Mouse (Mus musculus) urinary bladder, adult 2 months (tissue): Measurements from ENCODE around the gene Olfr796. TPM values are rescaled to one million over a fixed set of nuclear protein-coding genes. Genes with fewer than 3 reads are reported as not detected.

Source experiments
- DNase-seq: peaks from one replicate; pipeline ENCODE4 v3.0.0; 2022; ENCODE audit warnings: low spot score
- polyA plus RNA-seq: library from polyadenylated mRNA; depleted of rRNA; stranded (reverse); fragments of >200 nt; gene quantifications from 2 replicates; pipeline ENCODE4 v1.2.3, GENCODE M21; 2012; rRNA removed

Olfr796 gene
- not detected in 2 replicates for polyA plus RNA-seq

DNA sequence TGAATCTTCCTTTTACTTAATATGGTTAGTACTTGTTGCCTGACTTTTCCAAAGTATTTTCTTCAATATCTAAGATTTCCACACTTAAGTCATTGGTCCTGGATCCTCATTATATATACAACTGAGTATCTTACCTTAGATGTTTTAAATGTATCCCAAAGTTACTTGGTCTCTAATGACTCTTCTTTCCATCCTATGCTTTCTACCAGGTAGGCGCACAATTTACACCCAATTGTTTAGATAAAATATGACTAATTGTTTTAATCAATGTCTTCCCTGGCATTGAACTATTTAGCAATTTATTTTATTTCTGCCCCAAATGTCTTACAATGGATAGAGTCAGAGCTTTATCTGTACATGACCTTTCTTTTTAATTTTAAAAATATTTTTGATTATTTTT is at the start of gene Olfr796:
Gene Olfr796 (minus strand): TSS at position 101 of the 400 bp plus-strand sequence.
- DNase-seq: no peak

GRCm38 (mm10) chr10:129657394-129657793 is 45.0 kb upstream of the Olfr796 start, which contains the start of gene Olfr800:
Olfr800 (plus strand) TSS chr10:129657694.
- no peak for DNase-seq

DNA sequence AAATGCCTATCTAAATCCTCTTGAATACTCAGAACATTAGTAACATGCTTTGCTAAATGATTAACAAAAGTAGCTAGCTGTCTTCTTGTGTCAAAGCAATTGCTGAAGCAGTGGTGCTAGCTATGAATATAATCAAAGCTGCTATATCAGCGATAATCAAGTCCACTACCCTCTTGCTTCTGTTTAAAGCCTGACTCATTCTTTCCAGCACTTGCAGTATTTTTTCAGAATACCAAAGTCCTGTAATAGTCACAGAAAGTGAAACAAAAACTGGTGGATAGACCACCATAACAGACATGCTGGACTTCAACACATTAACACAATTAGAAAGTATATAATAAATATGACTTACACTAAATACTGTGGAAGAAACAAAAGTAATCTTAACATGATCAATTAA is 39.4 kb upstream of the Olfr796 start:
- no peak for DNase-seq

DNA sequence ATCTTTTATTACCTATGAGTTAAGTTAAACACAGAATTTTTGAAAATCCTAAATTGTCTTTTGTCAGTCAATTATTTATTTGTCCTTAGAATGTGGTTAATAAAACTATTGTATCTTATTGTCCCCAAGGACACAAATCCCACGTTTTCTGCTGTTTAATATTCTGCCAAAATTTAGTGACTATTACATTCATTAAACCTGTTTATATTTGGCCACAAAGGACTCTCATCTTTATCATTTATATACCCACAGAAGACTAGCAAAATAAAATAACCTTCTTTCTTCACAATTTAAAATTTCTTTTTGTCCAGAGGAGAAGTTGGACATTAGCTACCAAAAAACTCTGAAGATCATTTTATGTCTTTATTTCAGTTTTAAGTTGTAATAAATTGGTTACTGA is 24.8 kb upstream of the Olfr796 start, which contains the start of gene Olfr799:
Gene Olfr799 (plus strand): TSS at position 301 of the 400 bp plus-strand sequence.
- no peak for DNase-seq

DNA sequence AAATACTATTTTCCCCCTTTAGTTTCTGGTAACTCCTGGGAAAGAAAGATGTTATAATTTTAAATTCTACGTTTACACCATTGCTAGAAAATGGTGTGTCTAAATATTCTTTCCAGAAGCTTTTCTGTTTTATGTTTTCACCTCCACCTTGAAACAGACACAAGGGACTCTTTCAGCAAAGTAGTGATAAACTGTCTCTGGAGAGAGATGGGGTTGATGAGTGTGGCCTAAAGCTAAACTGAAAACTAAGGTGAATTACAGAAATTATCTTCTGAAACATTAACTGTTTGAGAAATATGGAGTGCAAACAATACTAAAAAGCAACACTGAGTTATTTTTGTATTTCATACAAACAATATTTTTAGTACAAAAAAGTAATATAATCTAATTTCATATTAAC is 15.5 kb upstream of the Olfr796 start, which contains the start of gene Olfr798:
Gene Olfr798 (minus strand): TSS at position 101 of the 400 bp plus-strand sequence.
- DNase-seq: no peak

- no peak for DNase-seq
Observed at GRCm38 (mm10) chr10:129623251-129623650, 10.9 kb upstream of the Olfr796 start.

DNA sequence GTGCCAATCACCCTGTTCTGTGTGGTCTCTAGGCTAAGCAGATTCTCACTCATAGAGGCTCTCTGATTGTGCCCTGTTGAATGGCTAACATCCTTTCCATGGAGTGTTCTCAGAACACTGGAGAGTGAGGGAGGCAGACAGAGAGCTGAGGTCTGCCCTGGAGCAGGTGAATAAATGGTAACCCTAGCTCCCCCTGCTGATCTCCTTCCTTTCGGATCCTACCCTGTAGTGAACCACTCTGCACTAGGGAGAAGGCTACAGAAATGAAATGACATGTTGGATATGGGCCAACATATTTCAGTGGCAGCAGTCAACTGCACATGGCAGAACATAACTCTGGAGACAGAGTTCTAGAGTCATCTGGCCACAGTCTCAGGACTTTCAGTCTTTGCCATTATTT is 9.4 kb upstream of the Olfr796 start:
- DNase-seq: no peak

DNA sequence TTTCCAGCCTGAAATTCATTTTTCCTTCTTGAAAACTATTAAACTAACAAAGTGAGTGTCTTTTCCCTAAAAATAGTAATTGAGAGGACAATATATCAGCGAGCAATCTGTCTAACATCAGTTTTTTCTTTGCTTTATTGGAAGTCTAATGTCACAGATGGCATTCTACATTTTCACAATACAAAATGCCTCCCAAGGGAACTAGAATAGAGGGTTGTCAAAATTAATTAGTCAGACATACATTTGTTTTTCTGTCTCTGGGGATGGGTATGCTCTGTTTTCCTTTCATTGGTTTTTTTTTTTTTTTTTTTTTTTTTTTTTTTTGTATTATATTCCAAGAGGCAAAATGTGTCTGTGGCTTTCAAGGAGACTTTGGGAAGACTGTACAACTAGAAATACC is 35.3 kb downstream of the Olfr796 start:
- DNase-seq: no peak

GRCm38 (mm10) chr10:129567355-129567754 is 45.0 kb downstream of the Olfr796 start, which contains the start of gene Olfr794:
Olfr794 (plus strand) TSS chr10:129567655.
- DNase-seq: no peak

Other genes starting within 250 kb of the Olfr796 start
- gene Olfr784, start 228.5 kb downstream of the Olfr796 start, polyA plus RNA-seq: 0.03 and 0.06 TPM in 2 replicates
- not detected in 2 replicates for gene Olfr785, start 207.1 kb downstream of the Olfr796 start, polyA plus RNA-seq
- gene Olfr786, start 185.3 kb downstream of the Olfr796 start, polyA plus RNA-seq: not detected in 2 replicates
- gene Olfr787, start 150.7 kb downstream of the Olfr796 start, polyA plus RNA-seq: not detected in 2 replicates
- not detected in 2 replicates for gene Olfr788, start 141.6 kb downstream of the Olfr796 start, polyA plus RNA-seq
- gene Olfr789, start 127.8 kb downstream of the Olfr796 start, polyA plus RNA-seq: not detected in 2 replicates
- gene Olfr790, start 114.1 kb downstream of the Olfr796 start, polyA plus RNA-seq: not detected in 2 replicates
- not detected in 2 replicates for gene Olfr791, start 90.8 kb downstream of the Olfr796 start, polyA plus RNA-seq
- gene Olfr792, start 73.4 kb downstream of the Olfr796 start, polyA plus RNA-seq: not detected in 2 replicates
- not detected in 2 replicates for gene Olfr794, start 44.9 kb downstream of the Olfr796 start, polyA plus RNA-seq
- gene Olfr798, start 15.4 kb upstream of the Olfr796 start, polyA plus RNA-seq: not detected in 2 replicates
- gene Olfr799, start 24.9 kb upstream of the Olfr796 start, polyA plus RNA-seq: not detected in 2 replicates
- not detected in 2 replicates for gene Olfr800, start 45.1 kb upstream of the Olfr796 start, polyA plus RNA-seq
- gene Olfr801, start 61.3 kb upstream of the Olfr796 start, polyA plus RNA-seq: not detected in 2 replicates
- not detected in 2 replicates for gene Olfr802, start 75.6 kb upstream of the Olfr796 start, polyA plus RNA-seq
- not detected in 2 replicates for gene Olfr803, start 81.7 kb upstream of the Olfr796 start, polyA plus RNA-seq
- not detected in 2 replicates for gene Olfr804, start 90.6 kb upstream of the Olfr796 start, polyA plus RNA-seq
- not detected in 2 replicates for gene Olfr805, start 116.8 kb upstream of the Olfr796 start, polyA plus RNA-seq
- not detected in 2 replicates for gene Olfr806, start 129.4 kb upstream of the Olfr796 start, polyA plus RNA-seq
- gene Olfr807, start 145.2 kb upstream of the Olfr796 start, polyA plus RNA-seq: not detected in 2 replicates
- not detected in 2 replicates for gene Olfr808, start 152.9 kb upstream of the Olfr796 start, polyA plus RNA-seq
- not detected in 2 replicates for gene Olfr809, start 162.1 kb upstream of the Olfr796 start, polyA plus RNA-seq
- gene Olfr810, start 182.3 kb upstream of the Olfr796 start, polyA plus RNA-seq: not detected in 2 replicates
- not detected in 2 replicates for gene Olfr811, start 191.8 kb upstream of the Olfr796 start, polyA plus RNA-seq
- not detected in 2 replicates for gene Olfr812, start 233.5 kb upstream of the Olfr796 start, polyA plus RNA-seq
- gene Olfr813, start 242.8 kb upstream of the Olfr796 start, polyA plus RNA-seq: not detected in 2 replicates